Mouse (Mus musculus) kidney, adult 2 months (tissue): ENCODE data around the gene Xirp1. TPM values are rescaled to one million over a fixed set of nuclear protein-coding genes. Genes with fewer than 3 reads are reported as not detected.

Source experiments
- DNase-seq: peaks from one replicate; pipeline ENCODE4 v3.0.0; 2021
- H3K27ac ChIP-seq: fragments of 200-500 bp; 2 replicates; pipeline ENCODE4 v1.5.1; 2012; ENCODE audit warnings: low read depth, low read length, control low read depth, inconsistent platforms; ENCODE audit not compliant: insufficient read depth
- H3K27me3 ChIP-seq: fragments of 200-500 bp; replicated peaks from 2 replicates; pipeline ENCODE4 v1.6.1; 2012; ENCODE audit warnings: mild to moderate bottlenecking, moderate library complexity, low read length, inconsistent platforms; ENCODE audit not compliant: control insufficient read depth, insufficient read depth
- H3K36me3 ChIP-seq: fragments of 200-500 bp; 2 replicates; pipeline ENCODE4 v1.6.1; 2012; ENCODE audit warnings: mild to moderate bottlenecking, moderate library complexity, low read length, inconsistent platforms; ENCODE audit not compliant: control insufficient read depth, insufficient read depth
- H3K4me1 ChIP-seq: fragments of 200-500 bp; 2 replicates; pipeline ENCODE4 v1.6.1; 2011; ENCODE audit warnings: low read length; ENCODE audit not compliant: control insufficient read depth, insufficient read depth
- H3K4me3 ChIP-seq: fragments of 200-500 bp; 2 replicates; pipeline ENCODE4 v1.5.1; 2011; ENCODE audit warnings: mild to moderate bottlenecking, low read depth, low read length, control low read depth; ENCODE audit not compliant: insufficient read depth
- CTCF ChIP-seq: fragments of 200-500 bp; conservative IDR thresholded peaks from 2 replicates; pipeline ENCODE4 v1.5.1; 2011; ENCODE audit warnings: low read depth, mild to moderate bottlenecking, control low read depth, low read length, moderate library complexity, mixed read lengths; ENCODE audit not compliant: insufficient read depth, insufficient read length
- POLR2A ChIP-seq: fragments of 200-500 bp; IDR thresholded peaks from one replicate; pipeline ENCODE4 v1.6.1; 2011; ENCODE audit warnings: low read depth, low read length, control low read depth
- WGBS: fragments of 180-500 bp; shearing (Covaris S2); methylation state at CpG from one replicate; pipeline ENCODE4 v1.1.7; 2018; 5-methylcytosine and 5-hydroxymethylcytosine counted together
- polyA plus RNA-seq: library from polyadenylated mRNA; depleted of rRNA; stranded (reverse); fragments of >200 nt; gene quantifications from 2 replicates; pipeline ENCODE4 v1.2.3, GENCODE M21; 2012

Xirp1 gene
- polyA plus RNA-seq, 1 experiment, result 0.94 TPM

DNA sequence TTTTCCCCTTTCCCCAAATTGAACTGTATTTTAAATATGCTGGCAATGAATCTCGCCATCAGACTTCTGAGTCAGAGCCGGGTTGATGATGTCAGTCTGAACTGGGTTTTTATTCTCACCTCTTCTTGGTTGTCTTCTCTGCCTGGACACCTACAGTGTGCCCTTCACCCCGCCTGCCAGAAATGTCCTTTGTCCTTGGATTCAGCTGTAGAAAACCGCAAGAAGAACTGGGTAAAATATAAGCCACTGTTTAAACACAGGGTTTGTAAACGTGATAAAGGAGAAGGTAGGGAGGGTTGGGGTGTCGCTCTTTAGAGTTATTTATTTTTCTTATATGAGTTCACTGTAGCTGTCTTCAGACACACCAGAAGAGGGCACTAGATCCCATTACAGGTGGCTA is 9.3 kb upstream of the Xirp1 start:
- Histone ChIP-seq H3K4me1 (no peaks in the 10 kb centered on the region), H3K27ac (no peak overlapping the region), H3K4me3 (no peak overlapping the region), H3K36me3 (no peaks in the 10 kb centered on the region), H3K27me3 (no peaks in the 10 kb centered on the region)
- 80% methylated on average over 6 of the region's 6 CpGs for WGBS
- TF ChIP-seq POLR2A (no peak), CTCF (no peak)
- DNase-seq, result no peak

DNA sequence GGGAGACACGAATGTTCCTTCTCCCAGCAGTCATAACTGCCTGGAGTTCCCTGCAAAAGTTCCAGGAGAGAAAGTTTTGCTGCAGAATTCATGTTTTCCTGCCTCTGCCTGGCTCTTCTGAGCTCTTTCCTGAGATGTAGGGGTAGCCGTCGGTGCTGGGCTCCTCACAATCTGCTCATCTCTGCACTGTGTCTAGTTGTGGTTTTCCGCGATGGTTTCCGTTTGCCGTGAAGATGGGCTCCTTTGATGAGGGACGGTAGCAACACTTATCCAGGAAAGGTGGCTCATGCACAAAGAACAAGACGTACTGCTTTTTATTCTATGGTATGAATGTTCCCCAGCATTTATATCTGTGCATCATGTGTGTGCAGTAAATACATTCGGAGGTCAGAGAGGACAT is 7.0 kb upstream of the Xirp1 start:
- no peak overlapping the region for H3K4me3 ChIP-seq
- WGBS, result 83% methylated on average over 10 of the region's 10 CpGs
- TF ChIP-seq POLR2A (no peak), CTCF (no peak)

DNA sequence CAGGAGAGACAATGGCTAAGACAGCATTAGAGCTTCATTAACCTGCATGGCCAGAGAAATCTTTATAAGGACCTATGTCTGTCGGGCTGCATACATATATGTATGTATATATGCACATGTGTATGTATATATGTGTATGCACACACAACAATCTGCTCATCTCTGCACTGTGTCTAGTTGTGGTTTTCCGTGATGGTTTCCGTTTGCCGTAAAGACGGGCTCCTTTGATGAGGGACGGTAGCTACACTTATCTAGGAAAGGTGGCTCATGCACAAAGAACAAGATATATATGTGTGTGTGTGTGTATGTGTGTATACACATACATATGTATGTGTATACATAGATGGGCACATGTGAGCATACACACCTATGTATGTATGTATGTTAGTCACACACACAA is 6.5 kb upstream of the Xirp1 start:
- no peak for TF ChIP-seq POLR2A
- TF ChIP-seq CTCF, result no peak
- no peak for DNase-seq
- WGBS, result 91% methylated on average over 6 of the region's 6 CpGs
- H3K27ac ChIP-seq, result no peak overlapping the region
- no peak overlapping the region for H3K4me3 ChIP-seq
- H3K27me3 ChIP-seq, result no peaks in the 10 kb centered on the region
- H3K4me1 ChIP-seq, result no peaks in the 10 kb centered on the region
- H3K36me3 ChIP-seq, result no peaks in the 10 kb centered on the region

More for the DNA sequence above, 7.0 kb upstream of the Xirp1 start:
- no peak overlapping the region for H3K27ac ChIP-seq
- H3K27me3 ChIP-seq, result no peaks in the 10 kb centered on the region
- H3K4me1 ChIP-seq, result no peaks in the 10 kb centered on the region
- no peak for DNase-seq
- H3K36me3 ChIP-seq, result no peaks in the 10 kb centered on the region

DNA sequence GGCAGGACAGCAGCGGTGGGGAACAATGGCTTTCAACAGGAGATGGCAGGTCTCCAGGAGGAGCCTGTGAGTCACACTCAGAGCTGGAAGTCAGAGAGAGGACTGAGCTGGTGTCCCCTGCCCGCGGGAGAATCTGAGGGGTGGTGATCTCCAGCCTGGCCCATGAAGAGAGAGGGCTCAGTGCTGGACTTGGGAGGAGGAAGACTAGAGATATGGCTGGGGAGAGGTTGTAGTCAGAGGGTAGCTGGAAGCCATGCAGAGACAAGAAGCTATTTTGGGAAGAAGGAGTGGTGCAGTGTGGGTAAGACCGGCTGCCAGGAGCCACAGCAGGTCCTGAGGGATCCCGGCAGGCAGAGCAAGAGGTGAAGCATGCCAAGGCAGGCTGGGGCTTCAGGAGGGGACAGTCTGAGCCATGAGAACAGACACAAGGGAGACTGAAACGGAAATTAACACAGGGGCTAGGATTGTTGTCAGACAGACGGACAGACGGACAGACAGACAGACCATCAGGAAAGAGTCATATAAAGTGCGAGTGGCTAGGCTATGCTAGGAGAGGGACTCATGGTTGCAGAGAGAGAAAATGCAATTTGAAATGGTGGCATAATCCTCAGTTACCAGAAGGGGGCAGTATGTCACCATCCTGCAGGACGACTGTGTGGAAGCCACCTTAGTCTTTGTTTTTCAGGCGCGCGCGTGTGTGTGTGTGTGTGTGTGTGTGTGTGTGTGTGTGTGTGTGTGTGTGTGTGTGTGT is 4.2 kb upstream of the Xirp1 start:
- peak; percentile 49 for DNase-seq
- whole genome bisulfite sequencing, result 12% methylated on average over 14 of the region's 14 CpGs
- H3K36me3 ChIP-seq, result no peaks in the 10 kb centered on the region
- no peak overlapping the region for H3K27ac ChIP-seq
- no peaks in the 10 kb centered on the region for H3K4me1 ChIP-seq
- peak; percentile 86 for TF ChIP-seq CTCF
- no peak for TF ChIP-seq POLR2A
- no peaks in the 10 kb centered on the region for H3K27me3 ChIP-seq
- no peak overlapping the region for H3K4me3 ChIP-seq

DNA sequence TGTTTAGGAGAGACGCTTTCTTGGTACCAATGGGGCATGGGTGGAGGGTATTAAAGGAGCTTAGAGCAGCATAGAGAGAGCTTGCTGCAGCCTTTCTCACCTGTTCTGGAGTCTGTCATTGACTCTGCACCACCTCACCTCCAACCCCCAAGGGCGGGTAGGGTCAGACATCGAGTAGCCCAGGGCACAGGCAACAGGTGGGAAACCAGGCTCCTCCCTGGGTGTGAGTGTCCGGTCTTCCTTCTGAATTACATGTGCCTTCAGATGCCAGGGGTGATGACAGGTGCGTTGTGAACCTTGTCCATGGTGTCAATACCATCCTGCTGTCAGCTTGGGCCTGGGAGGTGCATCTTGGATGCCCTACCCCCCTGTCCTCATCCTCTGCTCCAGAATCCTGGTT is 1.2 kb upstream of the Xirp1 start:
- H3K27me3 ChIP-seq, result no peaks in the 10 kb centered on the region
- no peak overlapping the region for H3K27ac ChIP-seq
- H3K4me3 ChIP-seq, result no peak overlapping the region
- no peaks in the 10 kb centered on the region for H3K36me3 ChIP-seq
- 87% methylated on average over 5 of the region's 5 CpGs for WGBS
- no peaks in the 10 kb centered on the region for H3K4me1 ChIP-seq
- TF ChIP-seq POLR2A (no peak), CTCF (no peak)
- no peak for DNase-seq

DNA sequence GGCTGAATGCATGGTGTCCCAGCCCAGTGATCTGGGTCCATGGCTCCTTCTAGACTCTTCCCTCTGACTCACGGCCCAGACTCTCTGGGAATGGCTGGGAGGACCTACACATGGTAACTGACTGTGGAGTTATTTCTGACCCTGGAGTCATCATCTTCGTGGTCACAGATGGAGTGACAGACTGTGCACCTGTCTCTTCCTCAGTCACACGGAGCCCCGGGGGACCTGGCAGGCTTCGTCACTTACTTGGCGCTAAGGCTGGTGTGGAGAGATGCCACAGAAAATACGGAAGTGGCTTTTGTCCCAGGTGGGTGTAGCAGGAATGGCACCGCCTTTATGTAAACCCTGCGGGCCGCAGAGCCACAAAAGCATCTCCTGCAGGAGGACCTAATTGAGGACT is 773 bp upstream of the Xirp1 start:
- WGBS, result 79% methylated on average over 10 of the region's 10 CpGs
- Histone ChIP-seq H3K4me3 (no peak overlapping the region), H3K36me3 (no peaks in the 10 kb centered on the region), H3K27me3 (no peaks in the 10 kb centered on the region), H3K4me1 (no peaks in the 10 kb centered on the region), H3K27ac (no peak overlapping the region)
- TF ChIP-seq CTCF (no peak), POLR2A (no peak)
- DNase-seq, result no peak

DNA sequence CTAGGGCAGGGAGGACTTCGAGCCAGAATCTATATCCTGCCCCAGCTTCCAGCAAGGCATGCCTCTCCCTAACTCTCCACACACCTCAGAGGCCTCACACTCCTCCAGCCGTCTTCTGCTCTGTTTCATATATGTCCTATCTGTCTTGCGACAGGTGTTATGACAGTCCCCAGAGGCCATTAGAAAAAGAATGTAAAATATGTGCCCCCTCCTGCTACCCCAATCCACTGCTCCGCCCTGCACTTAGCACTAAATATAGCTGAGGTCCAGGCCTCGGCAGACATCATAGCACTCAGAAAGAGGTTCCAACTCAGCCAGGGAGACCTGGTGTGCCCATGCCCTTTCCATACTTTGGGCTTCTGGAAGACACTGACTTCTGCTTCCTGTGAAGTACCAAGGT is 2.2 kb downstream of the Xirp1 start:
- no peaks in the 10 kb centered on the region for H3K27me3 ChIP-seq
- H3K4me3 ChIP-seq, result no peak overlapping the region
- H3K36me3 ChIP-seq, result no peaks in the 10 kb centered on the region
- TF ChIP-seq CTCF (no peak), POLR2A (no peak)
- DNase-seq, result no peak
- no peaks in the 10 kb centered on the region for H3K4me1 ChIP-seq
- 65% methylated on average over 5 of the region's 5 CpGs for WGBS
- no peak overlapping the region for H3K27ac ChIP-seq

DNA sequence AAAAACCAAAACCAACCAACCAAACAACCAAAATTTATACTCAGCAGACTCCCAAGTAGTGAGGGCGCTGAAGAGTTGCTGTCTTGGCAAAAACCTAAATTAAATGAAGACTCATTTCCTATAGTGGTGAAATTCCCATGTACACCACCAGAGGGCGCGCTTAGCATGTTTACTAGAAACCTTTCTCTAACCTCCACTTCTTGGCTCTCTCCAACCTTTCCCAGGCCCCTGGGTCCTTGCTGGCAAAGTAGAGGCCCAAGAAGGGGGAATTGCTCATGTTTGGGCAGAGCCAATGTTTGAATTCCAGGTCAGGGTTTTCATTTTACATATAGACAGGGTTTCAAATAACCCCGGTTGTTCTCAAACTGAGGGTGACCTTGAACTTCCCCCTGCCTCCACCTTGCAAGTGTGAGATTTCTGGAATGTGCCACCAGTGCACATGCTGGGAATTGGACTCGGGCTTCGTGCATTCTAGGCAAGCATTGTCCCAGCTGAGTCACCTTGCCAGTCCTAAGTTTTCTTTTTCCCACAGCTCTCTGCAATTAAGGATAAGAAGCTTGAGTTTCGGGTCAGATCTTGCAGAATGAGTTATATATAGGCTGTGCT is 3.0 kb downstream of the Xirp1 start:
- WGBS, result 25% methylated on average over 7 of the region's 7 CpGs

More for the DNA sequence above, 3.0 kb downstream of the Xirp1 start:
- peak; percentile 78 for DNase-seq
- Histone ChIP-seq H3K4me1 (no peaks in the 10 kb centered on the region), H3K27ac (peak overlapping the region; percentile 62; the same call in 1 of the 2 replicates), H3K36me3 (no peaks in the 10 kb centered on the region), H3K27me3 (no peaks in the 10 kb centered on the region), H3K4me3 (no peak overlapping the region)
- TF ChIP-seq CTCF (peak; percentile 45), POLR2A (no peak)
